Mouse (Mus musculus) cerebellum, adult (tissue): ENCODE data around the gene Angptl7.

Experiments used
- ATAC-seq: cut with Nextera tagmentation; 2 replicates; pipeline ENCODE4 v1.9.2; 2017; ENCODE audit warnings: mild to moderate bottlenecking, moderate library complexity, mixed read lengths; ENCODE audit not compliant: insufficient number of reproducible peaks, low FRiP score, low TSS enrichment

Gene Angptl7

DNA sequence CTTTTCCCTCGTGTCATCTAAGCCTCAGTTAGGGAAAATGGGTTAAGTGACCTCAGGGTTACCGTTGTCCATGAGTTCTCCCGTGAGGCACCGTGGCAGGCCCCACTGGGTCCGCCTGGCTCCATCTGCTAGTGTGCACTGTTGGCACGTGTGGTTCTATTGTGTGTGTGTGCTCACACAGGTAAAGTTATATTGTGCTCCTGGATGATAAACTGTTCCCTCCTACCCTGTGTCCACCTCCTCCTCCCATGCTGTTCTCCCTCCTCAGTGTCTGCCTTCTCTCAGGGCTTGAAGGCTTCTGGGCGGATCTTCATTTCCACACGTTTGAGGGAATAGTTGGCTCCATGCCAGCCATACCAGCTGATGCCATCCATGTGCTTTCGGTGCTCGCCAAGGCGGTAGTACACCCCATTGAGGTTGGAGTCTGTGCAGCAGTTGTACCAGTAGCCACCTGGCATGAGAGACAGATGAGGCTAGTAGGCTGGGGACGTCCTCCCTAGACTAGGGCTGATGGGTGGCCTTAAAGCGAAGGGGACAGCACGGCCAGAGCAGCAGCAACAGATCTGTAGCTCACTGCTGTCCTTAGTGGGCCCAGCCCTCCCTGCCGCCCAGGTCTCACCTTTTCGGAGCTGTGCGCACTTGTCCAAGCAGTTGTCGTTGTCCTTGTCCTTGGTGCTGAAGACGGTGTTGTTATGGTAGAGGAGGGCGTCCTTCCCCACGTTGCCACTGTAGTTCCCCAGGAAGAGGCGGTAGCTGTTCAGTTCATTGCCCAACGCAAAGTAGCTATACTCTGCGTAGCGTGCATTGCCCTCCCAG, 4.2 kb downstream of the Angptl7 start:
- peak; percentile 72; the same call in 1 of the 2 replicates for ATAC-seq

DNA sequence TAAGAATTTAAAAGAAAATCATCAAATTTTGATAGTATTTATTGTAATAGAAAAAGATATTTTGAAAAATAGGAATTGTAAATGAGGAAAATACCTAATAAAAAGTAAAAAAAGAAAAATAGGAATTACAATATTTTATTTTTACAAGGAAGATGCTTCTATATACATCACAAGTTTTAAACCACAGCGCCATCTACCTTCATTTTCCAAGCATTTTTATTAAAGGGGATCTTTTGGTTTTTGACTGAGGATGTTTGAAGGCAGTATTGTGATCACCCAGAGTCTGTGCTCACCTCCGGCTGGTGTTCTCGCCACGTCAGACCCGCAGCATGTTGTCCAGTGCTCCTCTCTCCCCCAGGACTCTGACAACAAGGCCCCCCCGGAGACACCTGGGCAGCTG, 5.1 kb downstream of the Angptl7 start:
- ATAC-seq, result no peak

DNA sequence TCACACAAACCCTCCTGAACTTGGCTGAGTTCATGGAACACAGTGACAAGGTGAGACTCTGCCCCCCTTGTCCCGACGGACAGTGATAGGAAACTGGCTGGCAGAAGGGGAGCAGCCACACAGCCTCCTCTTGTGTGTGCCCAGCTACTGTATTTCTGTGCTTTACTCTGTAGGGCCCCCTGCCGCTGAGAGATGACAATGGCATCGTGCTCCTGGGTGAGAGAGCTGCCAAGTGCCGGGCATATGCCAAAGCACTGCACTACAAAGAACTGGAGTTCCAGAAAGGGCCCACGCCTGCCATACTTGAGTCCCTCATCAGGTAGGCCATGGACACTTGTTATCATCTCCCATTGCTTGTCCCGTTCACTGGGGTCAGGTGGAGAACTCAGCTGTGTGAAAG, 8.8 kb downstream of the Angptl7 start:
- no peak for ATAC-seq

DNA sequence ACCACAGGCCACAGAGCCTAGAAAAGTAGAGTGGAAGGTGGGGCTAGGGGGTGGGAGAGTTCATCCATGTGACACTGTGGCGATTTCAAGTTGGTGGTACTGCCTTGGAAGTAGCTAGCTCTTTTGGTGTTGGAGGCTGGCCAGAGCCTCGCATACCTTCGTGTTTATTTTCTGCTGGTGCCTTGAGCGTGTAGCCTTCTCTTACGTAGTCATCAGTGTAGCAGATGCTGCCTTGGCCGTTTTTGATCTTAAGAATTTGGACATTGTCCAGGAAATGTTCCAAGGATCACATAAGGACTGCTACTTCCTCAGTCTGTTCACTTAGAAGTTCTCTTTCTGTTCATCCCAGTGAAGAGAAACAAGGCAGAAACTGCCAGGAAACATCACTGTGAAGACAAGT, 9.8 kb downstream of the Angptl7 start:
- ATAC-seq, result no peak

DNA sequence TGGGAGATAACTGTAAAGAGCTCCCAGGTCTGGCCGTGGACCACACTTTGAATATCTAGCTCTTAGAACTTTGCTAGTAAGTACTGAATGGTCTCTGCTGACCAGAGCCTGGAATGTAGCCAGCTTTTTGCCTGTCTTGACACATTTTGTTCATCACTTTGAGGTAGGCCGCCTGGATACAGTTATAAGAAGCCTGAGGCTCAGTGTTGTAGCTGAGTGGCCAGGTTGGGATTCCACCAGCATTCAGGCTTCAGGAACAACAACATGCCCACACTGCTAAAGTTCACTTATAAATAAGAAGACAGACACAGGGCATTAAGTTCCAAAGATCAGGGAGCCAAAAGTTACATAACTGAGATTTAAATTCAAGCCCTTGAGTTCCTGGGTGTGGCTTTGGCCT, 12.4 kb downstream of the Angptl7 start:
- no peak for ATAC-seq

DNA sequence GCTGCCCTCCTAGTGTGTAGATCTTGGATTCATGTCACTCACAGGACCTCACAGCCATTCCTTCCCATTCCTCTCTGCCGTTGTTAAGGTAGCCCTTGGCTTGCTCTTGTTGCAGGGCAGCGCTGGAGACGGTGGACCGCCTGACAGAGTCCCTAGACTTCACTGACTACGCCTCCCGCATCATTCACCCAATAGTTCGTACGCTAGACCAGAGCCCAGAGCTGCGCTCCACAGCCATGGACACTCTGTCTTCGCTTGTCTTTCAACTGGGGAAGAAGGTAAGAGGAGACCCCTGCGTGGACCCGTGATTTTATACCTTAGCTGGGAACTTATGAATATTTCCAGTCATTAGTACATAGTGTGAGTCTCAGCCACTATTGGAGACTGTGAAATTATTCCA, 15.7 kb downstream of the Angptl7 start:
- ATAC-seq, result no peak

DNA sequence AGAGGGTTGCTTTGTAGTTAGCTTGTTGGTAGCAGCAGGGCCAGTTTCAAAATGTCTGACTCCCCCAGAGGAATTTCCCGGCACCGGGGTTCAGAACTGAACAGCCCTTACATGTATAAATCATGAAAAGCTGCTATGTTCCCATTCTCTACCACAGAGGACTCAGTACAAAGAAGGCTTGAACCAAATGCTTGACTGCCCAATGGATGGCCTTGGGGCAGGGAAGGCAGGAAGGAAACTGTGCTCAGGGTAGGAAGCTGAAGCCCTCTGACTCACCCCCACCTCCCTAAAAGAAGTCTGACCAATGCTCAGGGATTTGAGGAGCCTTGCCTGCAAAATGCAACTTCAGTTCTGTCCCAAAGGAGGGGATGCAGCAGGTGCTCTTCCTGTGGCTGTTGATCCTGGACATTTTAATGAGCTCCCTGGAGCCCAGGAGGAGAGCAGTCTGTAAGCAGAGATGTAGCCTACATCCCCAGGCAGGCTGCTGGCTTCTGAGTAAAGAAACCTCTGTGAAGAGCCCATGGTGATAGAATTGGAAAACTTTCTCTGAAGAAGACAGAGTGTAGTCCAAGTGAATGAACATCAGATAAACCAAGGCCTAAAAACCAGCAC, 18.6 kb downstream of the Angptl7 start:
- no peak for ATAC-seq

DNA sequence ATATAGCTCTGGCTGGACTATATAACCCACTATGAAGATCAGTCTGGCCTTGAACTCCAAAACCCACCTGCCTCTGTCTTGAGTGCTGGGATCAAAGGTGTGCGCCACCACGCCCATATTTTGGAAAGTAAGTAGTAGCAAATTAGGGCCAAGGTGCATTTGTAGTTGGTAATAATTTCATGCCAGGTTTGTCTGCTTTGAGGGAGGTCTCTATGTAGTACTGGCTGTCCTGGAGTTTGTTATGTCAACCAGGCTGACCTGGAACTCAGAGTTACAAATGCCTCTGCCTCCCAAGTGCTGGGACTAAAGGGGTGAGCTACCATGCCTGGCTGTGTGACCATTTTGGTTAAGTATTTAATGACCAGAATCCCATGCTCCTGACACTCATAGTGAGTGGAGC, 20.0 kb downstream of the Angptl7 start:
- no peak for ATAC-seq

DNA sequence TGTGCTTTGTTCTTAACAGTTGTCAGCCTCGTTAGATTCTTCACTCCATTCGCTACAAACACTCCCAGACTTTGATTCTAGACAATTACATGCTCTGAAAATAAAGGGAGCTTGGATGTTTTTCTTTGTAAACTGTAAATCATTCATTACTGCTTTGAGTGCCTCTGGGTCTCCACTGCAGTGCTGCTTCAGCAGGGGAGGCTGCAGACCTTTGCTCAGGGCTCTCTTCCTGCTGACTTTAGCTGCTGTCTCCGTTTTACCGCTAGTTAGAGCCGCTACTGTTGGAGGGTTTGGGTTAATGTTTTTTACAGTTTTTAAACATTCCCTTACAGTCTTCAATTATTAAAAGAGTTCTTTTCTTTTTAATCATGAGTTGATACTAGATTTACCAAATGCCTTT, 26.8 kb downstream of the Angptl7 start:
- ATAC-seq, result no peak

DNA sequence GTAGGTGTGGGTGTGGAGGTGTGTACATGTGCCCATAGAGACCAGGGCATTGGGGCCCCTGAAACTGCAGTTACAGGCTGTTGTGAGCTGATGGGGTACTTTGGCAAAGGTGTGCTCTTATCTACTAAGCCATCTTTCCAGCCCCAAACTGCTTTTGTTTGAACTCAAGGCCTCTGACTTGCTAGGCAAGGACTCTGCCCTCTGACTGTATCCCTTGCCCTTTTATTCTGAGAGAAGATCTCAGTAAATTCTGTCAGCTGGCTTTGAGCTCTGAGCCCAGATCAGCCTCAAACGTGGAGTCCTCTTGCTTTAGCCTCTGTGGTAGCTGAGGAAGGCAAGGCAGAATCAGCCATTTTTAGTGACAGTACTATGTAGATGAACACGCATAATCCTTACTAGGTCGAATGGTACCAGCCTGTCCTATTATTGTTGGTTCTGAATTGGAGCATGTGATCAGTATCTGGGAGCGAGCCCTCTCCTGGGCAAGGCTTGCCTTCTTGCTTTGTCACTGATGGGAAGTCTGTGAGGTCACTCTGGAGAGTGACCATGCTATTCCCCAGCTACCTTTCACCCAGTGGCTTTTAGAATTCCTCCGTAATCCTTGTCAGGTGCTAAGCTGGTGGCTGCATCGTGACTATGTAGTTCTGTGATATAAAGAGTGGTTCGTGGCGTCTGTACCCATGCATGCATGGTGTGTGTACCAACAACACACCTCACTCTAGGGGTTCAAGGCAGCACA, 27.7 kb downstream of the Angptl7 start:
- no peak for ATAC-seq

DNA sequence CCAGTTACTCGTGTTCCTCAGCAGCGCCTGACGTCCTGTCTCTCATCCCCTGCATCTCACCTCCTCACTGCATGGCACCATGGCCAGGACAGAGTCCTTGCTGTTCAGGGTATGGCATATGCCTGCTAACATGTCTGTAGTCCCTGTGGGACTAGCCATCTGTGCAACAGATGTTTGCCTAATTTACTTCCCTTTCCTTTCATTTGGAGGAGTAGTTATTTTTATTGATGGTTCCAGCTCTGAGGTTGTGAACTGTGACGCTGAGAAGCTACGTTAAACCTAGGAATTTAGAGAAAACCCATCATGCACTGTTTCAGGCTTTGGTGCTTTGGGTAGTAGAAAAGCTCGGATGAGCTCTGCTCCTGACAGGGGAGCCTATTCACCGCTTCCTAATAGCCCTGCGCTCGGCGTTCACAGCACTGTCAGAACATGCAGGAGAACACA, 28.9 kb downstream of the Angptl7 start:
- no peak for ATAC-seq

DNA sequence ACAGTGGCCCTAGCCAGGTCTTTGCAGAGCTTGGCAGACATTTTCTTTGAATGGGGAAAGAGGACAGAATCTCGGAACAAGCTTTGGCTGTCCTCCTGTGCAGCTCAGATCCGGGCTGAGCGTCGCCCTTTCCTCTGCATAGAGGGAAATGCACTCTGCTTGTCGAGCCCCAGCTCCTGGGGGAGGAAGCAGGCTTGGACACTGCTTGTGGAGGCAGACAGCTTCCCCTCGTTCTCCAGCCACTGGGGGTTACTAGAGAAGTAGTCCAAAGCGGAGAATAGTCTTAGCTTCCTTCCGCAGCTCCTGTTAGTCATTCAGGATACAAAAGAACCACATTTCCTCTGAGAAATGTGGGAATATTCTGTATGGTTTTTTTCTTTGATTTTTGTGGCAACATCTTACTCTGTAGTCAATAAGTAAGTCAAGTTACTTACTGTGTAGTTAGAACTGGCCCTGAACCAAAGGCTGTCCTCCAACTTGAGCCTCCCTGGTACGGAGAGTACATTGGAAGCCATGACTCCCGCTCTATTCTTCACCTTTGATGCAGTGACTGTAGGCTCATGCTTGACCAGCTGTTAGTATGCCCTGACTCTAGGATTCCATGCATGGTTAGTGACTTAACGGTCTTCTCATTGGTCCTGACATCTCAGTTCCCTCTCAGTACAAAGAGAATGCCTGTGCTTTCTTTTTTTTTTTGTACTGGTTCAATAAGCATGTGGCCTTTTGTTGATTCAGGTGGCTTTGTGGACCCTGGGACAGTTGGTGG, 30.6 kb downstream of the Angptl7 start:
- ATAC-seq, result no peak

DNA sequence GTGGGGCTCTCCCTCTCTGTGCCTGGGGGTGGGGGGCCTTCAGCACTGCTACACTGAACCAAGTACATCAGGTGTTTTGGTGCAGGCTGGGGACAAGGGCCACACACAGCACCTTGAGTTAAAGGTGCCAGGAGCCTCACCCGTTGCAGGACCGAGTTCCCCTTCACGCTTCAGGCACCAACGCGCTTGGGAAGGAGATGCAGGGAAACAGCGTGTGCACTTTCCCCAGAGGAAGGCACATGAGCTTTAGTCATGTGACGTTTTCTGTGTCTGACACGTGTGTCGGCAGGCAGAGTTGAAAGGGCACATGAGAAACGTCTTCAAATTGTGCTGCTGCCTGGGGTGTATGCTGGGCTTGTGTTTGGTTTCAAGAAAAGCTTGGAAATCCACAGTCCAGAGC, 31.9 kb downstream of the Angptl7 start:
- no peak for ATAC-seq

DNA sequence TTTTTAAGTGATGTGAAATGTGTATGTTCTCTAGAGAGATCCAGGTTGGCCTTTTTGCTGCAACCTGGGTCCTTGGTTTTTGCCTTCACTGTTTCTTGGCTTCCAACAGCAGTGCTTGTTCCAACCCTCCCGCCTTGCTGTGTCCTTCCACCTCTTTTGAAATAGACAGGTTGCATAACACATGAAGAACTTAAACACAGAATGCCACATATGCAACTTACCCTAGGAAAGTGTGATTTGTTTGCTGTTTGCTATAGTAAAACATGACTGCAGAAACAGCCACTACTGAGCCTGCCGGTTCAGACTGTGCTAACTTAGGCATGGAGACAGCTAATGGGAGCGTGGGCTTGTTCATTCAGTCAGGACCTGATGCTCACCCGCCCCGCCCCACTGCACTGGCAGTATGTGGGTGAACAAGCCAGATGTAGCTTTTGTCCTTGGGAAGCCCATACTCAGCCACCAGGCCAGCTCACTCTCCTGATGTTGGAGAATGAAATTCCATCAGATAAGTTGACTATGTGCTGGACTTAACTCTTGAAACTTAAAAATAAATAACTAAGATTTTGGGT, 33.7 kb downstream of the Angptl7 start:
- ATAC-seq, result no peak

DNA sequence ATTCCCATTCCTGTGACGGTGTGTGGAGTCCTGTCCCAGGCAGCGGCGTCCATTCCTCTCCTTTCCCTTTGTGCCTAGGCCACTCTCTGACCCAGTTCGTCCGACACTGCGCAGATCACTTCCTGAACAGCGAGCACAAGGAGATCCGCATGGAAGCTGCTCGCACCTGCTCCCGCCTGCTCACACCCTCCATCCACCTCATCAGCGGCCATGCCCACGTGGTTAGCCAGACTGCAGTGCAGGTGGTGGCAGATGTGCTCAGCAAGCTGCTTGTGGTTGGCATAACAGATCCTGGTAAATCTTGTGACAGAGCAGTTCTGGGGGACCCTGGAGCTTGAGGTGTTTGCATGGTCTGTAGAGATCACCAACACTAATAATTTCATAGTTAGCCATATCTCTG, 35.4 kb downstream of the Angptl7 start:
- ATAC-seq, result no peak

DNA sequence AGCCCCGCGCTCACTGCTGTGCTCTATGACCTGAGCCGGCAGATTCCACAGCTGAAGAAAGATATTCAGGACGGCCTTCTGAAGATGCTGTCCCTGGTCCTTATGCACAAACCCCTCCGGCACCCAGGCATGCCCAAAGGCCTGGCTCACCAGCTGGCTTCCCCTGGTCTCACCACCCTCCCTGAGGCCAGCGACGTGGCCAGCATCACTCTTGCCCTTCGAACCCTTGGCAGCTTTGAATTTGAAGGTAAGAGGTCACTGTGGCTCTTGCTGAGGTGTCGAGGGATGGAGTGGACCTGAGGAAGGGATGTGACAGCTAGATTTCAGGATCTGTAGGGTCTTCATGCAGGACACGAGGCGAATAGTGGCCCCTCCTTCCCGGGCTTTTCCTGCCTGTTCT, 36.0 kb downstream of the Angptl7 start:
- ATAC-seq, result no peak

DNA sequence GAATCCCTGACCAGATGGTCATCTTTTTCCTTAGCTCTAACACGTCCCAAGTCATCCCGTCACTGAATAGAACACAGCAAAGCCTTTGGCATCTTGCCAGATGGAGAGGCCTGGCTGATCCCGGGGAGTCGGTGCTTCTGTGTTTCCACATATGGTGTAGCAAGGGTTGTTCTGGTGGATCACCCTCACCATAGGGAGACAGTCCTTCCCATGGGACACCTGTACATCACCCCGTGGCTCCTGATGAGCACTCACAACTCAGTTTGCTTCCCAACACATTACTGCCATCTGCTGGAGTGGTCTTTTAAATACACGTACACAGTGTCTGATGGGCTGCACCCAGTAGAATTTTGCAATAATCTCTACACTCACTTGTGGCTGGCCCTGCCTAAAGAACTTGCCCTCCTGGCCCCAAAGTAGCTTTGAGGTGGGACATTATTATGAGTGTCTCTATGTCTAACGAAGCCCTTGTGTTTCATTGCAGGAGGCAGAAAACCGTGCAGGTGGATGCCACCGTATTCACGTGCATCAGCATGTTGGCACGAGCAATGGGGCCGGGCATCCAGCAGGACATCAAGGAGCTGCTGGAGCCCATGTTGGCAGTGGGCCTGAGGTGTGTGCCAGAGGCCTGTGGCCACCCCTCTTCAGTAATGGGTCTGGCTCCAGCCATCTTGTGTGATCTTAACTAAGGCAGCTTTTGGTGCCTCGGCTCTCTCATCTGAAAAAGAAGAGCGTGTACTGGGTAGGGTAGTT, 36.9 kb downstream of the Angptl7 start:
- 0 out of 2 replicates have a peak, but pooled peaks have one; percentile 66 for ATAC-seq

DNA sequence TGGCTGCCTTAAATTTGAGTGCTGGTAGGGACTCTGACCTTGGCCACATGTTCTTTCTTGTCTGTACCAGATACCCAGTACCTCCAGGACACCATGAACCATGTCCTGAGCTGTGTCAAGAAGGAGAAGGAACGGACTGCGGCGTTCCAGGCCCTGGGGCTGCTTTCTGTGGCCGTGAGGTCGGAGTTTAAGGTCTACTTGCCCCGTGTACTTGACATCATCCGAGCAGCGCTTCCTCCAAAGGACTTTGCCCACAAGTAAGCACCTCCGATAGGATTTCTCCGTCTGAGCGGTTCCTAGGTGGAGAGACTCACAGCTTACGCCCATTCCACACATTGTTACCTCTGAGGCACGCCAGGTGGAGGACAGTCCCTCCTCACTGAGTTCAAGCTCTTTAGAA, 37.5 kb downstream of the Angptl7 start:
- ATAC-seq, result no peak

DNA sequence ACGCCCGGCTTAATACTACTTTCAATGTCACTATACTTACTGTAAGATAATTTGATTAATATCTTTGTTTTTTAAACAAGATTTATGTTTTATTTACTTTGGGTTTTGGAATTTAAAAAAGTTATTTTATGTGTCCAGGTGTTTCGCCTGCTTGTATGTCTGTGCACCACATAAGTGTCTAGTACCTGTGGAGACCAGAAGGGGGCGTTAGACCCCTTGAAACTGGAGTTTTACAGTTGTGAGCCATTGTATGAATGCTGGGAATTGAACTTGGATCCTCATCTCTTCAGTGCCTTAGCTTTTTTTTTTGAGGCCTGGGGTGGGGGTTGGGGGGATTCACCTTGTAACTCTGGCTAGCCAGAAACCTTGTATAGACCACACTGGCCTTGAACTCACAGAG, 38.5 kb downstream of the Angptl7 start:
- ATAC-seq, result no peak
